ENCODE assay signal across 9 mouse cellular contexts in the genomic region with DNA sequence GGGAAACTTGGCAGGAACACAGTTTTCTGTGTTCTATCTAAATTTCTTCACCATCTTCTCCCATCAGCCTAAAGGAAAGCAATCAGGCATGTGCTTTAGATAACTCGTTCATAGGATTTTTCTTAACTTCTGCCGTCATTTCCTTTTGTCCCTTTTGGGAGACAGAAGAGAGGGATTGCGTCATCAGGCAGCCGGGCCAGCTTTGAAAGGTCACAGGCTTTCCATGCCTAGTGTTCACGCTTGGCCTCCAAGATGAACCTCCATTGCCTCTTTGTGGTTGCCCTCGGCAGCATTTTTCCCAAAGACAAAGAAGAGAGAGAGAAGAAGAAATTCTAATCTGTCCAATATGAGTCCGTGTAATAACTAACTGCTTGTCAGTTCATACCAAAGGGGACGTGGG.
DNase-seq lines count a peak whose midpoint lies in the region; ATAC-seq lines count a peak whose summit lies in the region.
"Had no signal": no experiment of that assay in that cellular context is flagged by ENCODE, and none has a peak within 500 bp of the region (broad histone marks: within the 10 kb centered on the region; RNA-seq: fewer than 3 reads in every experiment).

No protein-coding gene starts in this region.

- H3K4me1 ChIP-seq in kidney, embryonic 16.5 days (ENCODE audit: insufficient read depth, low read length): peaks cover 42% of the 10 kb centered on the region

- H3K4me2 ChIP-seq in kidney, embryonic 16.5 days (replicated peaks; ENCODE audit: low read depth, low read length): no peak overlapping the region

- H3K27ac ChIP-seq in kidney, embryonic 16.5 days (ENCODE audit: low read length): 0 out of 2 replicates have a peak overlapping the region, but pooled peaks have one; percentile 31
- H3K27ac ChIP-seq: liver, embryonic 14.5 days had no signal

- H3K4me3 ChIP-seq in kidney, embryonic 16.5 days (ENCODE audit: low read length): no peak overlapping the region

- H3K9me3 ChIP-seq in kidney, embryonic 16.5 days (ENCODE audit: low read length): no peaks in the 10 kb centered on the region

- 37% methylated on average over 8 of the region's 8 CpGs for WGBS in kidney, embryonic 16.5 days

- intact Hi-C loops in heart, postnatal 14 days (cut with DNase I): no loop called here

- no peaks in the 10 kb centered on the region for H3K27me3 ChIP-seq in kidney, embryonic 16.5 days (ENCODE audit: insufficient read depth, low read length)

- H3K9ac ChIP-seq in kidney, embryonic 16.5 days (replicated peaks; ENCODE audit: low read length): no peak overlapping the region
- H3K9ac ChIP-seq: liver, embryonic 14.5 days had no signal

- DNase-seq in embryo, embryonic 10.5 days (ENCODE audit: low spot score): peak; percentile 58
- DNase-seq in embryo, embryonic 11 days: no peak
- DNase-seq in kidney, adult 11 months: no peak
- DNase-seq in adrenal gland, postnatal 25 days: peak; percentile 47
- peak; percentile 16 to 22 for DNase-seq in heart, postnatal 14 days
- DNase-seq in B cell, adult 2 months: no peak
- DNase-seq in right cerebral cortex, postnatal 25 days: no peak

- no peak for ATAC-seq in kidney, embryonic 16.5 days (ENCODE audit: low FRiP score, low TSS enrichment)

- H3K36me3 ChIP-seq in kidney, embryonic 16.5 days (ENCODE audit: insufficient read depth, low read length): no peaks in the 10 kb centered on the region

Comparison
In these comparisons a context has a peak if more than half of its experiments do, and no peak if none do; other contexts are left out.
1. DNase-seq: peak in embryo, embryonic 10.5 days (single experiment), adrenal gland, postnatal 25 days (single experiment) and heart, postnatal 14 days (2 of 2); none in embryo, embryonic 11 days (single experiment), kidney, adult 11 months (single experiment), B cell, adult 2 months (0 of 2) and right cerebral cortex, postnatal 25 days (single experiment).